Mouse (Mus musculus): ENCODE results near the gene Defb26.

DNA sequence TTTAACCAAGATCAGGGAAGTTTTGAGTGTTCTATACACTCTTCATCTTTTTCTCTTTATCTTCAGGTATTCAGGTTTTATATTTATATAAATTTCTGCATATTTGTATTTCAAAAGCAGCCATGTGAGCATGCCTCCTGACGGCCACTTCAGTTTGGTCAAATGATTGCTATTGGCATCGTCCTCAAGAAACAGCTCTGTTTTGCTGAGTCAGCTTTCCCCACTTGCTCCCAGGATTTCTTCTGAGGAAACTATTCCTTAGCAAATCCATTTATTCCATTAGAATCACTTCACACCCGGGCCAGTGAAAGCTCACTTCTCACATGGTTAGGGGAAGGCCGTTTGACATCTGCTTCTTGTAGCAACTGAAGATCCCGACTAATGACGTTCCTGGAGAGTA lies 13.5 kb downstream of the Defb26 start:
- TF ChIP-seq CTCF (IDR thresholded peaks at IDR 0.05; ENCODE audit: control insufficient read depth, insufficient read depth, low read length) = no peak
- no peak for TF ChIP-seq POLR2A (IDR thresholded peaks at IDR 0.05; ENCODE audit: borderline replicate concordance, control insufficient read depth, low read depth, low read length)
